Mouse (Mus musculus) adrenal gland, adult 2 months (tissue): ENCODE results near the gene Olfr605. TPM values are rescaled to one million over a fixed set of nuclear protein-coding genes. Genes with fewer than 3 reads are reported as not detected.
"Not testable (repeated sequence)": the region's sequence is repeated elsewhere in the genome, so short reads cannot be mapped to it uniquely, and the experiment has no call there.

Source experiments
- DNase-seq: peaks from one replicate; pipeline ENCODE4 v3.0.0; 2021
- long read RNA-seq: library from polyadenylated mRNA; stranded (forward); transcript quantifications from one replicate; pipeline ENCODE4 v2.0.0, GENCODE M21; 2021
- microRNA-seq, 2 experiments: library from miRNA; unstranded; fragments of <30 nt; microRNA quantifications; one replicate each; pipeline ENCODE4 v1.2.0; 2021
- polyA plus RNA-seq: library from polyadenylated mRNA; depleted of rRNA; stranded (reverse); fragments of >200 nt; gene quantifications from 2 replicates; pipeline ENCODE4 v1.2.3, GENCODE M21; 2012; rRNA removed
- total RNA-seq, 2 experiments: library from RNA; stranded (reverse); gene quantifications; 2 replicates each; pipeline ENCODE4 v1.2.3; 2021

Gene Olfr605
- total RNA-seq (not detected), polyA plus RNA-seq (not detected in 2 replicates)
- long read RNA-seq = 0 reads

DNA sequence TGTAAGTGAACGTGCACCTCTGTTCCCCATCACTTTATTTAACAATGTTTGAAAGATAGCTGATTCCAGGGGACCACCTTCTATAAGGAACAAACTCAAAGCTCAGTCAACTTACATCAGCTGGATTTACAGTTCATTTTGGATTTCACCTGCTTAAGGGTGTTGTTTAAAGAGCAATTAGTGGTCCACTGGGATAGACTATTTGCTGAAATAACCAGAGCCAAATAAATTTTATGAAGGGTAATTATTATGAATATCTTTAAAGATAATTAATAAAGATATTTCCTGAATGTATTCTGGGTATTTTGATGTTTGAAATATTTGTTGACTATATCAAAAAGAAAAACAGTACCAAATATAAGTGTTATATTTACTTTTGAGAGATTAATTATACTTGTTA lies at the start of gene Olfr605:
Gene Olfr605, minus strand, starts transcription at position 101 of the 400 bp plus-strand sequence.
- DNase-seq = no peak

DNA sequence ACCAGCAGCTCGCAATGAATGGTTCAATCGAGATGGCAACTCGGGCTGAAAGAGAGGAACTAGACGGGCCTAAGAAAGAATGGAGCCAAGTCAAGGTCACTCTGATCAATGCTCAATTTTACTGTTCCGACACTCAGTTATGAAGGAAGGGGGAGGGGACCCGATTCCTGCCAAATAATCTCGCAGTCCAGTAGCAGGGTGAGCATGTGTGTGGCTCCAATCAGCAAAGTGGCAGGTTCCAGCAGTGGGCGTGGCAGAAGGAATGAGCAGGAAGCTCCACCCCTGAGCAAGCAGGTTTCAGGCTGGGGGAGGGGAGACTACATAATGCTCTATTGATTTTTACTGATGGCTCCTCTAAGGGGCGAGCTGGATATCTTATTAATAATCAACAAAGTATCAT lies 31.9 kb upstream of the Olfr605 start:
- DNase-seq = not testable (repeated sequence)

DNA sequence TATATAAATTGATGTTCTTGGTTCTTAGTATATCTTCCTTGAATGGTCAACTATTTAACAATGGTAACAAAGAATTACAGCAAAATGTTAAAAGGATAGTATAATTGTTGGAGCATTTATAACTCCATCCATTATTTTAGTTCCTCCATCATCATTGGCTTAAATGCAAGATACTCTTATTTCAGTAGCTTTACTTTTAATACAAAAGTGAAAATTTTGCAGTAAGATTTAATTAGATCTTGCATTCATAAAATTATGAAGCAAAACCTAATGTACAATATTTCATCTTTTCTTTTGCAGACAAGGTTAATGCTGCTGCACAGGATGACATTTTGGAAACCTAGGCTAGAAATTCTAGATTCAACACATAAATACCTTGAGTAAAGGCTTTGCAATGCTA lies 24.3 kb upstream of the Olfr605 start, which contains the start of gene Olfr608:
Gene Olfr608, plus strand, starts transcription at position 301 of the 400 bp plus-strand sequence.
- DNase-seq = no peak

DNA sequence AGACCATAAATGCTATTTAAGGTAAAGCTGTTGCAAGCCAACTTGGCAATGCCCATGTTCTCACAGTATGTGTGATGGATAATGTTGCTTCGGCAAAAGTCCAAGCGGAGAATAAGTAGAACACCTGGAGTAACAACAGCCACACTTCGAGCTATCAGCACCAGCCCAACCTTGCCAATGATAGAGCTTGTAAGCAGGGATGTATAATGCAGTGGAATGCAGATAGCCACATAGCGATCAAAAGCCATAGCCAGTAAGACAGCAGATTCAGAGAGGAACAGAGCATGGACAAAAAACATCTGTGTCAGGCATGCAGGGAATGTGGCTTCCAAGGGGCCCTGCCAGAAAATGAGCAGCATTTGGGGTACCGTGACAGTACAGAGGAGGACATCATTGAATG lies 15.4 kb upstream of the Olfr605 start:
- no peak for DNase-seq

DNA sequence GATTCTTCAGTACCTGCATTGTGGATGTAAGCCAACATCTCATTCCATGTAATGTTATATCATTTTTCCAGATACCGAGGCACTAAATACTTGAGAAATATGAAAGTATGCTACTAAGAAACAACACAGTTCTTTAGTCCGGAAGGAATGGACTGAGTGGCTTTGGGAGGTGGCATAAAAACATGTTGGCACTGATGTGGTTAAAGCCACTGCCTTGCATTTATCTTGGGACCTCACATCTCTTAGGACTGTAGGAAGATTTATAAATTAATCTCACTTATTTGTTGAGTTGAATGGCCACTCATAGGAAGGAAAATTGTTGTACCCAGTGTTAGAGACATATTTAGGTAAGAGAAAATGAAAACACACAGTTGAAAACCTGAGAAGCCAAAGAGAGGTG lies 3.5 kb upstream of the Olfr605 start, which contains the start of gene Olfr606:
Gene Olfr606, plus strand, starts transcription at position 301 of the 400 bp plus-strand sequence.
- no peak for DNase-seq

DNA sequence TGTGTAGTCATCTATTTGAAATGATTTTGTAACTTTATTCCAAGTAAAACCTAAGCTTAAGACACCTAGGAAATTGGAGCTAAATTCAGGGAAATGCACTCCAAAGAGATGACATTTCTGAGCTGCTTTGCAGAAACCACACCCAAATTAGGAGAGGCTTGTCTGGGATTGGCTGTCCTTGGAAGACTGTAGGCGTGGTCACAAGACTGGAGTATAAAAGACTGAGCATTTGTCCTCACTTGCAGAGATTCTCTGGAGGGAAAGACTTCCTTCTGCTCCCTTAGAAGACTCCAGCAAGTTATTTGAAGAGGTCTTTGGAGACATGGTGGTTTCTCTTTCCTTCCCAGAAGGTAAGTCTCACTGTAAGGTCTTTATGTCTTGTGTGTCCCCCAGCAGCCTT lies 30.5 kb downstream of the Olfr605 start, which contains the start of gene Usp17lc:
Gene Usp17lc, plus strand, starts transcription at position 301 of the 400 bp plus-strand sequence.
- not testable (repeated sequence) for DNase-seq

DNA sequence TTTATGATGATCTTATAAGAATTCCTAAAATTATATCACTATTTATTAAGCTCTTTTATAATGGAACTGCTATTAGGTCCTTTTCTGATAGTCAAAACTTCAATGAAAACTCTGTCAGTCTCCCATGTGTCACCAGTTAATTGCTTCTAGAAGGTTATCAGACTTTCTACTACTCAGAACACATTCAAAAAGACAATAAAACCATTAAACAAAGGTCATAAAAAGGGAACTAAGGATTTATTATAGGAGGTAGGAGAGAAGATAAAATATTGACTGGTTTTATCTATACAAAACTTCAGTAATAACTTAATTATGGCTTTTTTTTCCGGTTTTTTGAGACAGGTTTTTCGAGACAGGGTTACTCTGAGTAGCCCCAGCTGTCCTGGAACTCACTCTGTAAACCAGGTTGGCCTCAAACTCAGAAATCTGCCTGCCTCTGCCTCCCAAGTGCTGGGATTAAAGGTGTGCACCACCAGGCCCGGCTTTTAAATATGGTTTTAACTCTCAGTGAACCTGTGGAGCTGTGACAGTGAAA lies 38.7 kb downstream of the Olfr605 start:
- DNase-seq = not testable (repeated sequence)

DNA sequence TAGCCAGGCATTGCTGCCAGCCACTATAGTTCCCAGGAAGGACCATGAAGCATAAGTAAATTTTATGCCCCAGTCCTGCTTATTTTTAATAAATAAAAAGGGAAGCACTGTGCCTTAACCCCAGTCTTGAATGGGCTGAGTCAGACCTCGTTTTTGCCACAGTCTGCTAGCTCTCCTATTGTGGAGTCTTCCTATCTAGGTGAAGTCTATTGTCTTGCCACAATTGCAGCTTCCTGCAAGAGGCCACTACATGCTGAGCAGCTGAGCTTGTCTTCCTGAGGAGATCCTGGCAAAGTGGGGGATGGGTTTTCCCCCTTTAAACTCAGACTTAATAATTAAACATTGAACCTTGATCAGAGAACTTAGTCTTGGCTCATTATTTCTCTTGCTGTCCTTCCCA lies 46.3 kb downstream of the Olfr605 start:
- no peak for DNase-seq

DNA sequence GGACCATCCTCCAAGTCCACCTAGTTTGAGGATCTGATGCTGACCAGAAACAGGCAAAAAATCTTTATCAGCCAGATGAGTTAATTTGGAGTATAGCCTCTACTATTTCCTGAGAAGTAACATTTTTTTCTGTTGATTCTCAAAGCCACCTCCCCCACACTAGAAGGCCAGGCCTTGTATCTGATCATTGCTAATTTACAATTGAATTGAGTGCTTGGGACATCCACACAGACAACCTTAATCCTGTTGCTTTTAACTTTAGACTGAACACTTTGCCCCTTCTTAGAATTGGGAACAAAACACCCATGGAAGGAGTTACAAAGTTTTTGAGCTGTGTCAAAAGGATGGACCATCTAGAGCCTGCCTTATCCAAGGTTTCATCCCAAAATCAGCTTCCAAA lies 47.5 kb downstream of the Olfr605 start:
- no peak for DNase-seq

Small RNAs within 50 kb of the gene (microRNA-seq; reads per million reads assigned to microRNA genes)
- gene Gm25774 = 0 reads per million in 2 experiments

Other genes starting within 250 kb of the Olfr605 start
- gene Olfr593, start 233.6 kb downstream of the Olfr605 start, total RNA-seq = not detected
- not detected in 2 replicates for gene Olfr593, start 233.6 kb downstream of the Olfr605 start, polyA plus RNA-seq
- gene Olfr594, start 228.4 kb downstream of the Olfr605 start, total RNA-seq = not detected
- not detected in 2 replicates for gene Olfr594, start 228.4 kb downstream of the Olfr605 start, polyA plus RNA-seq
- gene Usp17ld, start 192.9 kb downstream of the Olfr605 start, total RNA-seq = not detected
- gene Usp17ld, start 192.9 kb downstream of the Olfr605 start, polyA plus RNA-seq = not detected in 2 replicates
- not detected for gene Olfr596, start 139.8 kb downstream of the Olfr605 start, total RNA-seq
- not detected in 2 replicates for gene Olfr596, start 139.8 kb downstream of the Olfr605 start, polyA plus RNA-seq
- not detected for gene Olfr597, start 129.1 kb downstream of the Olfr605 start, total RNA-seq
- not detected in 2 replicates for gene Olfr597, start 129.1 kb downstream of the Olfr605 start, polyA plus RNA-seq
- gene Olfr598, start 121.9 kb downstream of the Olfr605 start, total RNA-seq = not detected
- not detected in 2 replicates for gene Olfr598, start 121.9 kb downstream of the Olfr605 start, polyA plus RNA-seq
- not detected for gene Olfr599, start 109.5 kb downstream of the Olfr605 start, total RNA-seq
- gene Olfr599, start 109.5 kb downstream of the Olfr605 start, polyA plus RNA-seq = not detected in 2 replicates
- gene Olfr600, start 95.8 kb downstream of the Olfr605 start, total RNA-seq = not detected
- gene Olfr600, start 95.8 kb downstream of the Olfr605 start, polyA plus RNA-seq = not detected in 2 replicates
- gene Olfr601, start 82.8 kb downstream of the Olfr605 start, total RNA-seq = not detected
- gene Olfr601, start 82.8 kb downstream of the Olfr605 start, polyA plus RNA-seq = not detected in 2 replicates
- gene Olfr603, start 59.3 kb downstream of the Olfr605 start, total RNA-seq = not detected
- gene Olfr603, start 59.3 kb downstream of the Olfr605 start, polyA plus RNA-seq = not detected in 2 replicates
- gene Usp17lc, start 30.4 kb downstream of the Olfr605 start, total RNA-seq = not detected
- gene Usp17lc, start 30.4 kb downstream of the Olfr605 start, polyA plus RNA-seq = not detected in 2 replicates
- gene Olfr606, start 3.6 kb upstream of the Olfr605 start, total RNA-seq = not detected
- gene Olfr606, start 3.6 kb upstream of the Olfr605 start, polyA plus RNA-seq = not detected in 2 replicates
- not detected for gene Olfr607, start 18.7 kb upstream of the Olfr605 start, total RNA-seq
- not detected in 2 replicates for gene Olfr607, start 18.7 kb upstream of the Olfr605 start, polyA plus RNA-seq
- not detected for gene Olfr608, start 24.4 kb upstream of the Olfr605 start, total RNA-seq
- gene Olfr608, start 24.4 kb upstream of the Olfr605 start, polyA plus RNA-seq = not detected in 2 replicates
- not detected for gene Olfr609, start 52.6 kb upstream of the Olfr605 start, total RNA-seq
- not detected in 2 replicates for gene Olfr609, start 52.6 kb upstream of the Olfr605 start, polyA plus RNA-seq
- not detected for gene Olfr610, start 66.7 kb upstream of the Olfr605 start, total RNA-seq
- not detected in 2 replicates for gene Olfr610, start 66.7 kb upstream of the Olfr605 start, polyA plus RNA-seq
- gene Olfr611, start 75.4 kb upstream of the Olfr605 start, total RNA-seq = not detected
- gene Olfr611, start 75.4 kb upstream of the Olfr605 start, polyA plus RNA-seq = not detected in 2 replicates
- not detected for gene Olfr612, start 97.3 kb upstream of the Olfr605 start, total RNA-seq
- not detected in 2 replicates for gene Olfr612, start 97.3 kb upstream of the Olfr605 start, polyA plus RNA-seq
- gene Olfr613, start 102.6 kb upstream of the Olfr605 start, total RNA-seq = not detected
- gene Olfr613, start 102.6 kb upstream of the Olfr605 start, polyA plus RNA-seq = not detected in 2 replicates
- gene Olfr615, start 110.6 kb upstream of the Olfr605 start, total RNA-seq = not detected
- not detected in 2 replicates for gene Olfr615, start 110.6 kb upstream of the Olfr605 start, polyA plus RNA-seq
- gene Olfr616, start 123.7 kb upstream of the Olfr605 start, total RNA-seq = not detected
- gene Olfr616, start 123.7 kb upstream of the Olfr605 start, polyA plus RNA-seq = not detected in 2 replicates
- not detected for gene Olfr617, start 127.6 kb upstream of the Olfr605 start, total RNA-seq
- gene Olfr617, start 127.6 kb upstream of the Olfr605 start, polyA plus RNA-seq = not detected in 2 replicates
- gene Olfr618, start 144.7 kb upstream of the Olfr605 start, total RNA-seq = not detected
- not detected in 2 replicates for gene Olfr618, start 144.7 kb upstream of the Olfr605 start, polyA plus RNA-seq
- gene Olfr619, start 155.1 kb upstream of the Olfr605 start, total RNA-seq = not detected
- not detected in 2 replicates for gene Olfr619, start 155.1 kb upstream of the Olfr605 start, polyA plus RNA-seq
- not detected for gene Olfr620, start 167.1 kb upstream of the Olfr605 start, total RNA-seq
- gene Olfr620, start 167.1 kb upstream of the Olfr605 start, polyA plus RNA-seq = not detected in 2 replicates
- gene Olfr622, start 197.3 kb upstream of the Olfr605 start, total RNA-seq = not detected
- not detected in 2 replicates for gene Olfr622, start 197.3 kb upstream of the Olfr605 start, polyA plus RNA-seq
- gene Olfr623, start 218.3 kb upstream of the Olfr605 start, total RNA-seq = not detected
- not detected in 2 replicates for gene Olfr623, start 218.3 kb upstream of the Olfr605 start, polyA plus RNA-seq
- not detected for gene Olfr624, start 225.8 kb upstream of the Olfr605 start, total RNA-seq
- not detected in 2 replicates for gene Olfr624, start 225.8 kb upstream of the Olfr605 start, polyA plus RNA-seq
- not detected for gene Olfr625-ps1, start 237.3 kb upstream of the Olfr605 start, total RNA-seq
- gene Olfr625-ps1, start 237.3 kb upstream of the Olfr605 start, polyA plus RNA-seq = not detected in 2 replicates